In the genomic region with DNA sequence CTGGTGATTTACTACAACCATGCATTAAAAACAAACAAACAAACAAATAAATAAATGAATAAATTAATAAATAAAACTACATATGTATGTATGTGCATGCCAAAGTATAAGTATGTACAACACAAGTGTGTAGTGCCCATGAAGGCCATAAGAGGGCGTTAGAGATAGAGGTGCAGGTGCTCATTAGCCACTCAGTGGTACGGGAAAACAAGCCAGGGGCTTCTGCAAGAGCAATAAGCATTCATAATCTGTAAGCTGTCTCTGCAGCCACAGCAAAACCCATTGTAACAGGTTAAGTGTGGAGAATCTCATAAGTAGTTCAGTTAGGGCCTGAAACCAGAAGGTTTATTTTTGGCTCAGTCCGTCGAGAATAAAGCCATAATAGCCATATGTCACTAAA, we compare ENCODE assay signal across 13 mouse cellular contexts. TPM values are rescaled to one million over a fixed set of nuclear protein-coding genes. Genes with fewer than 3 reads are reported as not detected.
DNase-seq lines count a peak whose midpoint lies in the region; ATAC-seq and TF ChIP-seq lines count a peak whose summit lies in the region.
"Had no signal": no experiment of that assay in that cellular context is flagged by ENCODE, and none has a peak within 500 bp of the region (broad histone marks: within the 10 kb centered on the region; RNA-seq: fewer than 3 reads in every experiment).

No protein-coding gene starts in this region.

- H3K4me2 ChIP-seq in embryonic facial prominence, embryonic 13.5 days = no peak overlapping the region
- H3K4me2 ChIP-seq in lung, embryonic 16.5 days (ENCODE audit: low read depth, low read length) = peak overlapping the region; percentile 4
- peak overlapping the region; percentile 41 for H3K4me2 ChIP-seq in hindbrain, postnatal 0 days (ENCODE audit: low read depth, low read length)
- H3K4me2 ChIP-seq in stomach, embryonic 16.5 days (ENCODE audit: low read depth, low read length) = 0 out of 2 replicates have a peak overlapping the region, but pooled peaks have one; percentile 14
- H3K4me2 ChIP-seq: limb, embryonic 12.5 days had no signal

- H3K36me3 ChIP-seq in embryonic facial prominence, embryonic 13.5 days = no peaks in the 10 kb centered on the region
- no peaks in the 10 kb centered on the region for H3K36me3 ChIP-seq in embryonic facial prominence, embryonic 10.5 days (replicated peaks)
- H3K36me3 ChIP-seq in lung, embryonic 16.5 days (ENCODE audit: control insufficient read depth, insufficient read depth, low read length) = no peaks in the 10 kb centered on the region
- H3K36me3 ChIP-seq in hindbrain, postnatal 0 days (ENCODE audit: insufficient read depth, low read length) = no peaks in the 10 kb centered on the region
- no peaks in the 10 kb centered on the region for H3K36me3 ChIP-seq in stomach, embryonic 16.5 days (ENCODE audit: control insufficient read depth, insufficient read depth, low read length)
- H3K36me3 ChIP-seq: limb, embryonic 12.5 days had no signal

- WGBS in embryonic facial prominence, embryonic 13.5 days = 64% methylated on average over 4 of the region's 4 CpGs
- 91% methylated on average over 4 of the region's 4 CpGs for WGBS in embryonic facial prominence, embryonic 10.5 days
- WGBS in lung, embryonic 16.5 days = 81% methylated on average over 4 of the region's 4 CpGs
- 37% methylated on average over 4 of the region's 4 CpGs for WGBS in hindbrain, postnatal 0 days
- WGBS in stomach, embryonic 16.5 days = 68% methylated on average over 4 of the region's 4 CpGs

- H3K27me3 ChIP-seq in embryonic facial prominence, embryonic 13.5 days = no peaks in the 10 kb centered on the region
- H3K27me3 ChIP-seq in embryonic facial prominence, embryonic 10.5 days (replicated peaks; ENCODE audit: low read depth, poor library complexity, severe bottlenecking) = no peaks in the 10 kb centered on the region
- no peaks in the 10 kb centered on the region for H3K27me3 ChIP-seq in lung, embryonic 16.5 days (ENCODE audit: control insufficient read depth, insufficient read depth, low read depth, low read length)
- no peaks in the 10 kb centered on the region for H3K27me3 ChIP-seq in hindbrain, postnatal 0 days (ENCODE audit: insufficient read depth, low read length)
- H3K27me3 ChIP-seq in stomach, embryonic 16.5 days (ENCODE audit: control insufficient read depth, insufficient read depth, low read length) = no peaks in the 10 kb centered on the region
- H3K27me3 ChIP-seq: limb, embryonic 12.5 days had no signal

- no peak for DNase-seq in embryonic facial prominence, embryonic 10.5 days (ENCODE audit: low spot score)
- no peak for DNase-seq in lung, postnatal 25 days (ENCODE audit: low spot score)
- DNase-seq in hindbrain, postnatal 0 days (ENCODE audit: low spot score) = peak; percentile 38
- no peak for DNase-seq in thymus, postnatal 10 days (ENCODE audit: low spot score in 2 of 2)
- no peak for DNase-seq in embryo, embryonic 10.5 days (ENCODE audit: low spot score)
- DNase-seq: gastrocnemius, postnatal 10 days; spleen, adult 18-20 months had no signal

- peaks cover 23% of the 10 kb centered on the region for H3K4me1 ChIP-seq in embryonic facial prominence, embryonic 13.5 days
- no peaks in the 10 kb centered on the region for H3K4me1 ChIP-seq in embryonic facial prominence, embryonic 10.5 days
- 0 out of 2 replicates have a peak, but pooled peaks cover 2% of the 10 kb centered on the region for H3K4me1 ChIP-seq in lung, embryonic 16.5 days (replicated peaks; ENCODE audit: control insufficient read depth, insufficient read depth, low read length)
- H3K4me1 ChIP-seq in hindbrain, postnatal 0 days (ENCODE audit: insufficient read depth, low read length) = peaks cover 29% of the 10 kb centered on the region
- 0 out of 2 replicates have a peak, but pooled peaks cover 3% of the 10 kb centered on the region for H3K4me1 ChIP-seq in stomach, embryonic 16.5 days (ENCODE audit: control insufficient read depth, insufficient read depth, low read length)

- H3K27ac ChIP-seq in embryonic facial prominence, embryonic 13.5 days = peak overlapping the region; percentile 44; the same call in 1 of the 2 replicates
- H3K27ac ChIP-seq in embryonic facial prominence, embryonic 10.5 days (replicated peaks) = no peak overlapping the region
- H3K27ac ChIP-seq in lung, embryonic 16.5 days (ENCODE audit: low read length) = peak overlapping the region; percentile 61
- H3K27ac ChIP-seq in hindbrain, postnatal 0 days = peak overlapping the region; percentile 75; the same call in 1 of the 2 replicates
- H3K27ac ChIP-seq in stomach, embryonic 16.5 days (ENCODE audit: low read length) = no peak overlapping the region
- H3K27ac ChIP-seq: limb, embryonic 12.5 days had no signal

- no peak overlapping the region for H3K4me3 ChIP-seq in embryonic facial prominence, embryonic 13.5 days
- H3K4me3 ChIP-seq in embryonic facial prominence, embryonic 10.5 days = no peak overlapping the region
- no peak overlapping the region for H3K4me3 ChIP-seq in lung, embryonic 16.5 days (ENCODE audit: low read length)
- no peak overlapping the region for H3K4me3 ChIP-seq in hindbrain, postnatal 0 days (ENCODE audit: low read length)
- no peak overlapping the region for H3K4me3 ChIP-seq in stomach, embryonic 16.5 days (replicated peaks; ENCODE audit: low read length)
- H3K4me3 ChIP-seq: limb, embryonic 12.5 days had no signal

- peak; percentile 45 for TF ChIP-seq CTCF in hindbrain, postnatal 0 days (IDR thresholded peaks at IDR 0.05; ENCODE audit: low read depth)

- ATAC-seq in embryonic facial prominence, embryonic 13.5 days (ENCODE audit: insufficient number of reproducible peaks, insufficient read depth, low FRiP score, low TSS enrichment, low read depth) = no peak
- ATAC-seq in lung, embryonic 16.5 days (ENCODE audit: low read depth) = no peak
- ATAC-seq in hindbrain, postnatal 0 days = no peak
- no peak for ATAC-seq in stomach, embryonic 16.5 days (ENCODE audit: insufficient read depth, low FRiP score)
- ATAC-seq: inflammation-experienced regulatory T-cells, adult 6 months had no signal

- H3K9ac ChIP-seq in embryonic facial prominence, embryonic 13.5 days = no peak overlapping the region
- H3K9ac ChIP-seq in lung, embryonic 16.5 days (ENCODE audit: low read length) = no peak overlapping the region
- H3K9ac ChIP-seq in hindbrain, postnatal 0 days (replicated peaks; ENCODE audit: low read length) = no peak overlapping the region
- H3K9ac ChIP-seq in stomach, embryonic 16.5 days (ENCODE audit: low read length) = no peak overlapping the region
- H3K9ac ChIP-seq: limb, embryonic 12.5 days had no signal

- H3K9me3 ChIP-seq in embryonic facial prominence, embryonic 13.5 days = no peaks in the 10 kb centered on the region
- no peaks in the 10 kb centered on the region for H3K9me3 ChIP-seq in embryonic facial prominence, embryonic 10.5 days
- H3K9me3 ChIP-seq in lung, embryonic 16.5 days (ENCODE audit: control insufficient read depth, low read length) = no peaks in the 10 kb centered on the region
- H3K9me3 ChIP-seq in hindbrain, postnatal 0 days (ENCODE audit: low read length) = no peaks in the 10 kb centered on the region
- H3K9me3 ChIP-seq in stomach, embryonic 16.5 days (replicated peaks; ENCODE audit: control insufficient read depth, low read length) = no peaks in the 10 kb centered on the region
- H3K9me3 ChIP-seq: limb, embryonic 12.5 days had no signal

RNA-seq across cellular contexts. Expression of gene Ncam1, which starts 41.1 kb away (rescaled TPM):
- polyA plus RNA-seq in embryonic facial prominence, embryonic 13.5 days (2015; fragmentation: Nextera tagmentation; extraction: Ambion mirVana) = 123 and 145 TPM in 2 replicates
- polyA plus RNA-seq in embryonic facial prominence, embryonic 10.5 days (2016; fragmentation: Nextera tagmentation; extraction: Ambion mirVana) = 35.2 and 39.1 TPM in 2 replicates
- 25.2 and 28.0 TPM in 2 replicates for polyA plus RNA-seq in lung, embryonic 16.5 days (2015; fragmentation: Nextera tagmentation; extraction: Ambion mirVana)
- total RNA-seq in hindbrain, postnatal 0 days (2014; rRNA removed) = 411 and 489 TPM in 2 replicates
- 388 and 414 TPM in 2 replicates for polyA plus RNA-seq in hindbrain, postnatal 0 days (2015; fragmentation: Nextera tagmentation; extraction: Ambion mirVana)
- 107 and 114 TPM in 2 replicates for polyA plus RNA-seq in stomach, embryonic 16.5 days (2015; fragmentation: Nextera tagmentation; extraction: Ambion mirVana)
- total RNA-seq: monocyte, adult 5-6 weeks had no signal

Comparison
In these comparisons a context has a peak if more than half of its experiments do, and no peak if none do; other contexts are left out.
1. H3K27ac ChIP-seq: peak in embryonic facial prominence, embryonic 13.5 days (single experiment), lung, embryonic 16.5 days (single experiment) and hindbrain, postnatal 0 days (single experiment); none in embryonic facial prominence, embryonic 10.5 days (single experiment) and stomach, embryonic 16.5 days (single experiment).